Mouse (Mus musculus) kidney, adult 2 months (tissue): Measurements from ENCODE around the gene Nfia. TPM values are rescaled to one million over a fixed set of nuclear protein-coding genes. Genes with fewer than 3 reads are reported as not detected.

ENCODE experiments used
- DNase-seq: peaks from one replicate; pipeline ENCODE4 v3.0.0; 2021
- H3K27ac ChIP-seq: fragments of 200-500 bp; 2 replicates; pipeline ENCODE4 v1.5.1; 2012; ENCODE audit warnings: low read depth, low read length, control low read depth, inconsistent platforms; ENCODE audit not compliant: insufficient read depth
- H3K27me3 ChIP-seq: fragments of 200-500 bp; replicated peaks from 2 replicates; pipeline ENCODE4 v1.6.1; 2012; ENCODE audit warnings: mild to moderate bottlenecking, moderate library complexity, low read length, inconsistent platforms; ENCODE audit not compliant: control insufficient read depth, insufficient read depth
- H3K36me3 ChIP-seq: fragments of 200-500 bp; 2 replicates; pipeline ENCODE4 v1.6.1; 2012; ENCODE audit warnings: mild to moderate bottlenecking, moderate library complexity, low read length, inconsistent platforms; ENCODE audit not compliant: control insufficient read depth, insufficient read depth
- H3K4me1 ChIP-seq: fragments of 200-500 bp; 2 replicates; pipeline ENCODE4 v1.6.1; 2011; ENCODE audit warnings: low read length; ENCODE audit not compliant: control insufficient read depth, insufficient read depth
- H3K4me3 ChIP-seq: fragments of 200-500 bp; 2 replicates; pipeline ENCODE4 v1.5.1; 2011; ENCODE audit warnings: mild to moderate bottlenecking, low read depth, low read length, control low read depth; ENCODE audit not compliant: insufficient read depth
- CTCF ChIP-seq: fragments of 200-500 bp; conservative IDR thresholded peaks from 2 replicates; pipeline ENCODE4 v1.5.1; 2011; ENCODE audit warnings: low read depth, mild to moderate bottlenecking, control low read depth, low read length, moderate library complexity, mixed read lengths; ENCODE audit not compliant: insufficient read depth, insufficient read length
- POLR2A ChIP-seq: fragments of 200-500 bp; IDR thresholded peaks from one replicate; pipeline ENCODE4 v1.6.1; 2011; ENCODE audit warnings: low read depth, low read length, control low read depth
- WGBS: fragments of 180-500 bp; shearing (Covaris S2); methylation state at CpG from one replicate; pipeline ENCODE4 v1.1.7; 2018; 5-methylcytosine and 5-hydroxymethylcytosine counted together
- polyA plus RNA-seq: library from polyadenylated mRNA; depleted of rRNA; stranded (reverse); fragments of >200 nt; gene quantifications from 2 replicates; pipeline ENCODE4 v1.2.3, GENCODE M21; 2012

Nfia gene
- polyA plus RNA-seq, 1 experiment: 46.5 TPM

DNA sequence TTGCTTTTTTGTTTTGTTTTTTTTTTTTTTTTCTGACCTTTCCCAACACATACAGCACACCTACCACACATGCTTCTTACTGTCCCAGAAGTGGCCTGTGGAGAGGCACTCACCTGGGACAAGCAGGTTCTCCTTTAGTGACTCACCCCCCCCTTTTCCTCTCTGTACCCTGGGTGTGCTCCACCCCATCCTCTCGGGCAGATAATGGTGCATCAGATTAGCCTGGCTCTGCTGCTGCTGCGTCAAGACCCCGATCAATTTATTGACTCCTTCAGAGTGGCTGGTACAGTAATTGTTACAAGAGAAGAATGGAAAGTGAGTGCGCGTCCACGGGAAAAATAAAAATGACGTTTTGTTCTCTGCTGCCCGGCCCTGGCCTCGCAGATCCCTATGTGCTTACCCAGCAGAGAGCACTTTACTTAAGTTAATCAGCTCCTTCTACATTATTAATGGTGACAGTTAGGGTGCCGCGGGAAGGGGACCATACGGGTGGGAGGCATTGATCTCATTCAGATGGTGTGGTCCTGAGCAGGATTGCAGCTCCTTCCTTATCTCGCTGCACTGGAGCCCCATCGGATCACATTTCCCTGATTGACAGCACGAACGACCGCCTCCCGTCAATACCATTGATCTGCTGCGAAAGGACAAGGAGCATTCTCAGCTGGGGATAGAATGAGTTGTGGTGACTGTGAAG, 321.7 kb downstream of the Nfia start:
- 67% methylated on average over 19 of the region's 19 CpGs for WGBS
- no peak for TF ChIP-seq POLR2A
- TF ChIP-seq CTCF: no peak
- Histone ChIP-seq H3K27me3 (no peaks in the 10 kb centered on the region), H3K4me3 (no peak overlapping the region), H3K27ac (no peak overlapping the region), H3K36me3 (no peaks in the 10 kb centered on the region; the same call in 1 of the 2 replicates), H3K4me1 (peaks cover 9% of the 10 kb centered on the region; the same call in 1 of the 2 replicates)
- DNase-seq: no peak

DNA sequence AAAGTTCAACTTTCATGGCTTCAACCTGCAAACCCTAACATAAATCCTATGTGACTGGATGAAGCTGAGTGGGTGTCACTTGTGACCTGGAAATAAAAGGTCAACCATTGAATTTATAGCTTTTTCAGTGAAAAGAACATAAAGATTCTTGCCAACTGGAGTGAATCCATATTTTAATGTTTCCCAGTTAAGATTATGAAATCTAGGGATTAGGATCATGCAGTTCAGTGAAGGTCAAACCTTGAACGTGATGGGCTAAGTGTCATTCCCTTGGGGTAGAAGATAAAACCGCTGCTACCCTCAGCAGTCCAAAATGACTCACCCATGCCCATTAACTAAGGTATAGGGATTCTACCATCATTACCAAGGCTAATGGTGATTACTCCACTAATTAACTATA, 322.5 kb downstream of the Nfia start:
- peaks cover 5% of the 10 kb centered on the region; the same call in 1 of the 2 replicates for H3K4me1 ChIP-seq
- no peaks in the 10 kb centered on the region; the same call in 1 of the 2 replicates for H3K36me3 ChIP-seq
- 54% methylated on average over 2 of the region's 2 CpGs for WGBS
- TF ChIP-seq POLR2A (no peak), CTCF (no peak)
- no peak overlapping the region for H3K4me3 ChIP-seq
- no peaks in the 10 kb centered on the region for H3K27me3 ChIP-seq
- no peak overlapping the region for H3K27ac ChIP-seq
- no peak for DNase-seq

DNA sequence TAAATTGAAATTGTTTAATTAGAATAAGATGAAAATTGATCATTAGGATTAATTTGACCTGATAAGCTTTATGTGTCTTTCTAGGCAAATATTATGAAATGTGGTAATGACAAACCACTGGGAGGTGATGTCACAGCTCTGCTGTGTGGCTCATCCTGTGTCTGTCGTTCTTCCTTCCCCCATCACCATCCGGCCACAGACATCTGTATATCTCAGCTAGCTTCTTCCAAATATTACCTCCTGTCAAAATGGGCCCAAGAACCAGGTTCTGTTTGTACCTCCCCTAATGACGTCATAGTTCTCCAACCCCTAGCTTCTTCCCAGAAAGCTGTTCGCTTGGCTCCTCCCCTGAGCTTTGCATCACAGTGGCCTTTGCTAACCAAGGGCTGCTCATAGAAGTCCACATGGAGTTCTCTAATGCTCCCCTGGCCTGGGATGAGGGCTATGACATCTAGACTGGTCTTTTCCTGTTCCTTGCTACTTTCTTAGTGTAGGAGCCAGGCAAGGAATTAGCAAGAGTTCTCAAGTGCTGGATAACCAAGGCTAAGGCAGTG, 324.6 kb downstream of the Nfia start:
- Histone ChIP-seq H3K4me1 (0 out of 2 replicates have a peak, but pooled peaks cover 5% of the 10 kb centered on the region), H3K36me3 (no peaks in the 10 kb centered on the region; the same call in 1 of the 2 replicates), H3K27ac (no peak overlapping the region), H3K27me3 (no peaks in the 10 kb centered on the region), H3K4me3 (no peak overlapping the region)
- WGBS: 89% methylated on average over 4 of the region's 4 CpGs
- no peak for DNase-seq
- no peak for TF ChIP-seq POLR2A
- TF ChIP-seq CTCF: no peak

DNA sequence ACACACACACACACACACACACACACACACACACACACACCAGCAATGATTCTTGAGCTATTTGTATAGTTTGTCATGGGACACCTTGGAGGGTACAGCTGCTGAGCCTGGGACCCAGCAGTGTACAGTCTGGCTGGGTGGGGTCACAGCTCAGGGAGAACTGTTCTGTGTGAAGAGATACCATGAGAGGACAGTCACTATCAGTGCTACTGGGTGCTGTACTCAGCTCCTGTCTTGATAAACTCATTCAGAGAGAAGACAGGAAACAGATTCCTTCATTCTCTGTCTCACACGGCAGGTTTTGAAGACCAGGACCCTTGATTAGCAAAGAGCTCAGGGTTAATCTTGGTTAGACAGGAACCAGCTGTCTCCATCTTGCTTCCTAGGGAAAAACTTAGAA, 326.1 kb downstream of the Nfia start:
- Histone ChIP-seq H3K27me3 (no peaks in the 10 kb centered on the region), H3K4me3 (no peak overlapping the region), H3K4me1 (0 out of 2 replicates have a peak, but pooled peaks cover 3% of the 10 kb centered on the region), H3K27ac (no peak overlapping the region), H3K36me3 (no peaks in the 10 kb centered on the region; the same call in 1 of the 2 replicates)
- no peak for DNase-seq
- TF ChIP-seq POLR2A (no peak), CTCF (no peak)
- 31% methylated on average over 1 of the region's 1 CpGs for WGBS

DNA sequence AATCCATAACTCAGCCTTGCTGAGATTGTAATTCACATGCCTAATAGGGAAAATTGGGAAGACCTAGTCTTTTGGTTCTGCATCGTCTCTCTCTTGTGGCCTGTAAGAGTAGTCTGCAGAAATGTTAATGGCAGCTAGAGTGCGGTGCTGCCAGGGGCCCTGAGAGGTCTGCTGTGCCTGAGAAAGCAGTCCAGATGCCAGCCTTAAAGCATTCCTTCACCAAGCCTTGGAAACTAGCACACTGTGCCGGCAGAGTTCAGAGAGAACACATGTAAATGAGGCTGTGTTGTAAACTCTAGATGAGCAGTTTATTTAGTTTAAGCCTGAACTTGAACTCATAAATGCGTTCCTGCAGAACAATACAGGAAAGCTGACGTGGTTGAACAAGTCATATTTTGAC, 326.9 kb downstream of the Nfia start:
- no peaks in the 10 kb centered on the region for H3K27me3 ChIP-seq
- TF ChIP-seq CTCF (no peak), POLR2A (no peak)
- H3K36me3 ChIP-seq: no peaks in the 10 kb centered on the region; the same call in 1 of the 2 replicates
- H3K4me1 ChIP-seq: 0 out of 2 replicates have a peak, but pooled peaks cover 3% of the 10 kb centered on the region
- DNase-seq: no peak
- WGBS: 69% methylated on average over 5 of the region's 5 CpGs
- no peak overlapping the region for H3K4me3 ChIP-seq
- no peak overlapping the region for H3K27ac ChIP-seq

DNA sequence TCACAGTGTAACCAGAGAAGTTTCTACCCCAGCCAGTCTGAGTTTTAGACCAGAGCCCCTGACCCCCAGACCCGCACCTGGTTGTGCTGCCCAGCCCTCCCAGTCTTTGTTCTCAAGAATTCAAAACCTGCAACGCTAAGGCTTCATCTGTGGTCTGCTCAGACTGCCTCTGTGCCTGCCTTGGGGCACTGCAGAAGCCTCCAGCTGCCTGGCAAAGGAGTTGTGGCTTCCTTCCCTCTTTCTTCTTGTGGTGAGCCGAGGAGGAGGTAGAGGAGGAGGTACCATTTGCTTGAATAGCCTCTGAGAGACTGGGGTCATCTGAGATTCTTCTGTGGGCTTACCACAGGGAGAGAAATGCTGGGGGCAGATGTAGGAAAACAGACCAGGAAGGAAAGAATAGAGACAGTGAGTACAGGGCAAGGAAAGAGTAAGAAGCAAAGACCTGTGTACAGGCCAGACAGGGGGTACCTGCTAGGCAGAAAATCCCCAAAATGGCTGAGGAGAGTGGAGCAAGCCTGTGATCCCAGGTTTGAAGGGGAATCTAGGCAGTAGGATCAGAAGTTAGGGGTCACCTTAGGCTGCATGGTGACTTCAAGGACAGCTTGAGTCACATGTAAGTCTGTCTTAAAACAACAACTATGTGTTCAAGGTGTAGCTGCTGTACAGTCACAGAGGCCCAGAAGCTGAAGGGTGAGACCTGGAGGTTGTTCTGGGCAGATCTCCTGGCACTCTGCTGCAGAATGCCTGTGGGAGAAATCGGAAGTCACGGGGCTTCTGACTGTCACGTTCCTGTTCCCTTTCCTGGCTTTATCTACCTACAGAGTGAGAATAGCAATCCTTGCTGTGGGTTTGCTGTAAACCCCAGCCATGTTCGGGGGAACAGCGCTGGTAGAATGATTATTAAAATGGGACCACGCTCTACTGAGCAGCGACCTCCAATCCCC, 328.9 kb downstream of the Nfia start:
- Histone ChIP-seq H3K27ac (no peak overlapping the region), H3K27me3 (no peaks in the 10 kb centered on the region), H3K4me3 (no peak overlapping the region), H3K36me3 (no peaks in the 10 kb centered on the region; the same call in 1 of the 2 replicates), H3K4me1 (peaks cover 18% of the 10 kb centered on the region; the same call in 1 of the 2 replicates)
- TF ChIP-seq POLR2A (no peak), CTCF (no peak)
- DNase-seq: peak; percentile 53
- WGBS: 44% methylated on average over 10 of the region's 10 CpGs
